Mouse (Mus musculus) myocyte (in vitro differentiated cells): ENCODE data around the gene Hexim1. TPM values are rescaled to one million over a fixed set of nuclear protein-coding genes. Genes with fewer than 3 reads are reported as not detected.

ENCODE experiments used
- H3K27me3 ChIP-seq: one replicate; pipeline ENCODE4 v1.6.1; 2011; ENCODE audit not compliant: control insufficient read depth, insufficient read depth, insufficient read length
- H3K36me3 ChIP-seq: one replicate; pipeline ENCODE4 v1.6.1; 2011; ENCODE audit not compliant: control insufficient read depth, insufficient read depth
- H3K4me2 ChIP-seq: one replicate; pipeline ENCODE4 v1.6.1; 2011; ENCODE audit warnings: low read depth, control low read depth
- H3K4me3 ChIP-seq: one replicate; pipeline ENCODE4 v1.5.1; 2011; ENCODE audit warnings: mild to moderate bottlenecking, control low read depth, moderate library complexity
- H3K79me2 ChIP-seq: one replicate; pipeline ENCODE4 v1.6.1; 2011; ENCODE audit not compliant: control insufficient read depth, insufficient read depth
- H3ac ChIP-seq: one replicate; pipeline ENCODE4 v1.6.1; 2011; ENCODE audit not compliant: control insufficient read depth, insufficient read length
- CEBPB ChIP-seq: IDR thresholded peaks from 2 replicates; pipeline ENCODE4 v1.6.1; 2011; ENCODE audit warnings: mild to moderate bottlenecking, moderate library complexity; ENCODE audit not compliant: poor library complexity, insufficient read depth, severe bottlenecking
- E2F4 ChIP-seq: IDR thresholded peaks from one replicate; pipeline ENCODE4 v1.6.1; 2011; ENCODE audit warnings: mild to moderate bottlenecking, control low read depth, moderate library complexity; ENCODE audit not compliant: insufficient read depth
- MAX ChIP-seq: IDR thresholded peaks from one replicate; pipeline ENCODE4 v1.6.1; 2011; ENCODE audit warnings: low read depth, mild to moderate bottlenecking, control low read depth
- MYOD1 ChIP-seq, 3 experiments: IDR thresholded peaks; one replicate each; pipeline ENCODE4 v1.6.1; 2011; ENCODE audit warnings: control low read depth in 2 of 3, low read depth in 2 of 3, mild to moderate bottlenecking in 2 of 3, moderate library complexity in 1 of 3; ENCODE audit not compliant: insufficient read length in 2 of 3, control insufficient read depth in 1 of 3
- MYOG ChIP-seq, 3 experiments: IDR thresholded peaks; one replicate each; pipeline ENCODE4 v1.6.1; 2011; ENCODE audit warnings: control low read depth in 2 of 3, low read depth in 2 of 3, mild to moderate bottlenecking in 2 of 3; ENCODE audit not compliant: insufficient read length in 2 of 3, control insufficient read depth in 1 of 3, insufficient read depth in 1 of 3
- POLR2A ChIP-seq: IDR thresholded peaks from one replicate; pipeline ENCODE4 v1.6.1; 2011; ENCODE audit warnings: low read depth, mild to moderate bottlenecking, control low read depth, moderate library complexity; ENCODE audit not compliant: insufficient read length
- POLR2AphosphoS2 ChIP-seq: IDR thresholded peaks from one replicate; pipeline ENCODE4 v1.6.1; 2011; ENCODE audit warnings: low read depth, control low read depth; ENCODE audit not compliant: insufficient read length
- REST ChIP-seq: IDR thresholded peaks from one replicate; pipeline ENCODE4 v1.6.1; 2011; ENCODE audit warnings: mild to moderate bottlenecking, control low read depth, moderate library complexity; ENCODE audit not compliant: insufficient read depth, insufficient read length
- SRF ChIP-seq: IDR thresholded peaks from one replicate; pipeline ENCODE4 v1.6.1; 2011; ENCODE audit warnings: low read depth; ENCODE audit not compliant: control insufficient read depth, insufficient read length
- TCF12 ChIP-seq: IDR thresholded peaks from one replicate; pipeline ENCODE4 v1.6.1; 2011; ENCODE audit warnings: mild to moderate bottlenecking, control low read depth; ENCODE audit not compliant: poor library complexity, insufficient read depth, severe bottlenecking
- TCF3 ChIP-seq: IDR thresholded peaks from one replicate; pipeline ENCODE4 v1.6.1; 2011; ENCODE audit warnings: low read depth, control low read depth; ENCODE audit not compliant: insufficient read length
- USF1 ChIP-seq: IDR thresholded peaks from one replicate; pipeline ENCODE4 v1.6.1; 2011; ENCODE audit warnings: low read depth, mild to moderate bottlenecking, control low read depth, moderate library complexity
- polyA plus RNA-seq: library from polyadenylated mRNA; unstranded; fragments of >200 nt; fragmentation: generic; extraction: Trizol; gene quantifications from one replicate; pipeline ENCODE4 v1.2.1, GENCODE M21; 2012; ENCODE audit warnings: missing spikeins

Gene Hexim1
- polyA plus RNA-seq, 1 experiment, result 18.7 TPM

- TF ChIP-seq USF1, result no peak
- TF ChIP-seq POLR2A, result no peak
- TF ChIP-seq SRF, result no peak
- no peak for TF ChIP-seq TCF3
- TF ChIP-seq MAX, result no peak
- TF ChIP-seq E2F4, result no peak
- TF ChIP-seq MYOG (IDR thresholded peaks at IDR 0.05; ENCODE audit: control insufficient read depth in 1 of 3, insufficient read depth in 1 of 3, insufficient read length in 2 of 3, low read depth in 2 of 3), result no peak
- no peak for TF ChIP-seq TCF12
- TF ChIP-seq MYOD1 (IDR thresholded peaks at IDR 0.05; ENCODE audit: control insufficient read depth in 1 of 3, insufficient read length in 2 of 3, low read depth in 2 of 3), result no peak
- Histone ChIP-seq H3K36me3 (peaks cover 7% of the 10 kb centered on the region), H3K4me2 (no peak overlapping the region), H3ac (no peak overlapping the region), H3K4me3 (no peak overlapping the region), H3K27me3 (no peaks in the 10 kb centered on the region), H3K79me2 (peaks cover 6% of the 10 kb centered on the region)
Observed at GRCm38 (mm10) chr11:103105810-103106209, 10.2 kb upstream of the Hexim1 start.

- no peak overlapping the region for H3K4me3 ChIP-seq
- TF ChIP-seq POLR2AphosphoS2 (no peak), MAX (no peak), MYOD1 (IDR thresholded peaks at IDR 0.05; ENCODE audit: control insufficient read depth in 1 of 3, insufficient read length in 2 of 3, low read depth in 2 of 3) (no peak), TCF3 (no peak), MYOG (IDR thresholded peaks at IDR 0.05; ENCODE audit: control insufficient read depth in 1 of 3, insufficient read depth in 1 of 3, insufficient read length in 2 of 3, low read depth in 2 of 3) (no peak), REST (no peak), TCF12 (no peak), USF1 (no peak), E2F4 (no peak), POLR2A (no peak), SRF (no peak), CEBPB (no peak)
- H3ac ChIP-seq, result no peak overlapping the region
- H3K4me2 ChIP-seq, result no peak overlapping the region
- H3K79me2 ChIP-seq, result peaks cover under 1% of the 10 kb centered on the region
- H3K27me3 ChIP-seq, result no peaks in the 10 kb centered on the region
- H3K36me3 ChIP-seq, result peaks cover 7% of the 10 kb centered on the region
Observed at GRCm38 (mm10) chr11:103106386-103106785, 9.6 kb upstream of the Hexim1 start.

GRCm38 (mm10) chr11:103111301-103111700, 4.7 kb upstream of the Hexim1 start:
- TF ChIP-seq USF1, result no peak
- no peak for TF ChIP-seq TCF3
- TF ChIP-seq REST, result no peak
- TF ChIP-seq MAX, result no peak
- TF ChIP-seq POLR2AphosphoS2, result no peak
- no peaks in the 10 kb centered on the region for H3K27me3 ChIP-seq
- H3ac ChIP-seq, result no peak overlapping the region
- no peak overlapping the region for H3K4me3 ChIP-seq
- H3K4me2 ChIP-seq, result no peak overlapping the region
- H3K79me2 ChIP-seq, result peaks cover 9% of the 10 kb centered on the region
- peaks cover 7% of the 10 kb centered on the region for H3K36me3 ChIP-seq

- H3K36me3 ChIP-seq, result peaks cover 7% of the 10 kb centered on the region
- TF ChIP-seq CEBPB (no peak), SRF (no peak), MYOG (IDR thresholded peaks at IDR 0.05; ENCODE audit: control insufficient read depth in 1 of 3, insufficient read depth in 1 of 3, insufficient read length in 2 of 3, low read depth in 2 of 3) (no peak), POLR2A (no peak), TCF12 (no peak), POLR2AphosphoS2 (no peak), E2F4 (no peak), TCF3 (no peak), MAX (no peak), REST (no peak), USF1 (no peak)
- H3K4me2 ChIP-seq, result no peak overlapping the region
- H3K4me3 ChIP-seq, result no peak overlapping the region
- peaks cover 12% of the 10 kb centered on the region for H3K79me2 ChIP-seq
- H3ac ChIP-seq, result no peak overlapping the region
- H3K27me3 ChIP-seq, result no peaks in the 10 kb centered on the region
Observed at GRCm38 (mm10) chr11:103111881-103112551, 4.0 kb upstream of the Hexim1 start.

- TF ChIP-seq SRF, result no peak
- TF ChIP-seq POLR2AphosphoS2, result no peak
- H3K36me3 ChIP-seq, result peaks cover 7% of the 10 kb centered on the region
- no peak overlapping the region for H3K4me3 ChIP-seq
- H3K79me2 ChIP-seq, result peaks cover 17% of the 10 kb centered on the region
- H3K4me2 ChIP-seq, result no peak overlapping the region
- H3K27me3 ChIP-seq, result no peaks in the 10 kb centered on the region
- no peak overlapping the region for H3ac ChIP-seq
Observed at GRCm38 (mm10) chr11:103112552-103112912, 3.5 kb upstream of the Hexim1 start.
